Mouse (Mus musculus): Measurements from ENCODE around the gene Proser2. TPM values are rescaled to one million over a fixed set of nuclear protein-coding genes. Genes with fewer than 3 reads are reported as not detected.
"Not testable (repeated sequence)": the region's sequence is repeated elsewhere in the genome, so short reads cannot be mapped to it uniquely, and the experiment has no call there.

The Proser2 gene
- total and polyA plus RNA-seq, 3 experiments = 8.7 to 18.7 (median 15.6) TPM

- no peak for DNase-seq
Measured at GRCm38 (mm10) chr2:6128881-6129280, 1.1 kb downstream of the Proser2 start.

- no peak for DNase-seq
Measured at GRCm38 (mm10) chr2:6128136-6128805, 1.7 kb downstream of the Proser2 start.

DNA sequence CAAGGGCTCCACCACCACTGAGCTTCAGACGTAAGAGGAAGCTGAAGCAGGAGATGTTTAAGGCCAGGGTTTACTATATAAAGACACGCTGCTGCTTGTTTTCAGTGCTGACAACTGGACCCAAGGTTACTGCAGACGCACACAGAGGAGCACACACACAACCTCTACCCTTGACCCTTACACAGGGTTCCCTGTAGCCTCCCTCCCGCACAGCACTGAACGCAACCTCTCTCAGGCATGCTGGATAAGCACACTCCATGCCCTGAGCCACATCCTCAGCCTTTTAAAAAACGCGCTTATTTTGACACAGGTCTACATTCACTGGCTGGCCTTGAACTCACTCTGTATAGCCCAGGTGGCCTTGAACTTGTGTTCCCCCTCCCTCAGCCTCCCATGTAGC lies 7.0 kb downstream of the Proser2 start:
- DNase-seq = peak; percentile 56

- DNase-seq = no peak
Measured at GRCm38 (mm10) chr2:6121091-6121490, 8.9 kb downstream of the Proser2 start.

DNA sequence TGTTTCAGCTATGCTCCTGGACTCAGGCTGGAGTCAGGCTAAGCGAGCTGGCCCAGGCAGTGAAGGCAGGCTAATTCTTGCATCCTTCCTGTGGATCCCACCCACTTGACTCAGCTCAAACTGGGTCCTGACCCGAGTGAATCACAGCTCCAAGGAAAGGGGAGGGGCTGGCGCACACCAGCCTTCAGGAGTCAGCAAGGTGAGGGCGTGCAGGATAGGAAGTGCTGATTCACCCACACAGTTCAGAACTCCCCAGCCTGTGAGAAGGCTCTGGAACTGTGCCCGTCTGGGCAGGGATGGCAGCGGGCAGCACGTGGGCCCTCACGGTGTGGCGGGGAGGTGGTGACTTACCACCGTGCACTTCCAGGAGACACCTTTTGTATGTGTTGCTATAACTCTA lies 11.8 kb downstream of the Proser2 start:
- DNase-seq = peak; percentile 90

DNA sequence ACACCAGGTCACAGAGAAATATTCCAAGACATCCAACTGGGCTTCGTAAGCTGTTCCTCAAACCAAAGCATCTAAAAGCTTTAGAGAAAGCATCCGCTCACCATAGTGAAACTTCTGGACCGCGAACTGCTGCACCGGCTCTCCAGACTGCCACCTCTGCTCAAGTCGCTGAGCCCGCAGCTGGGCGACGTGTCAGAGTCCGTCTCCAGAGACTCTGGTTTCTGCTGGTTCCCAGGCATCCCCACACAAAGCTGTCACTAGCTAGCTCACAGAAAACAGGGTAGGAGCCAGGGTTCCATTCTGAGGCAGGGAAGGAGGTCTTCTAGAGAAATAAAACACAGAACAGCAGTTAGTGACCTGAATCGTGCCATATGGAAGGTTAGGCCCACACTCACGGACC lies 16.2 kb downstream of the Proser2 start:
- no peak for DNase-seq

GRCm38 (mm10) chr2:6112619-6113018 lies 17.4 kb downstream of the Proser2 start:
- no peak for DNase-seq

DNA sequence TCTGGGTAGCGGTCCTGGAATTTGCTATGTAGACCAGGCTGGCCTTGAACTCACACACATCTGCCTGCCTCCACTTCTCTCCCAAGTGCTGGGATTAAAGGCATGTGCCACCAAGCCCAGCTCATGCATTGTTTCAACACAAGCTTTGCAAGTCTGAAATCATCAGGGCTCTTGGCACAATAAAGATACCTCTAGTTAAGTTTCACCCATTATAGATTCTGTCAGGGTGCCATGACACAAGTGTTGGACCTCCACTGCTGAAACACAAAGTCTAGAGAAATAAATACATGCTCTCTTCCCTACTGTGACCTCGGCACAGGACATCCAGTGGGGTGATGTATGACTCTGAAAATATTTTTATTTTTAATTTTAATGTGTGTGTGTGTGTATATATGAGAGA lies 24.6 kb downstream of the Proser2 start:
- DNase-seq = no peak

- no peak for DNase-seq
Measured at GRCm38 (mm10) chr2:6100755-6101154, 29.3 kb downstream of the Proser2 start.

DNA sequence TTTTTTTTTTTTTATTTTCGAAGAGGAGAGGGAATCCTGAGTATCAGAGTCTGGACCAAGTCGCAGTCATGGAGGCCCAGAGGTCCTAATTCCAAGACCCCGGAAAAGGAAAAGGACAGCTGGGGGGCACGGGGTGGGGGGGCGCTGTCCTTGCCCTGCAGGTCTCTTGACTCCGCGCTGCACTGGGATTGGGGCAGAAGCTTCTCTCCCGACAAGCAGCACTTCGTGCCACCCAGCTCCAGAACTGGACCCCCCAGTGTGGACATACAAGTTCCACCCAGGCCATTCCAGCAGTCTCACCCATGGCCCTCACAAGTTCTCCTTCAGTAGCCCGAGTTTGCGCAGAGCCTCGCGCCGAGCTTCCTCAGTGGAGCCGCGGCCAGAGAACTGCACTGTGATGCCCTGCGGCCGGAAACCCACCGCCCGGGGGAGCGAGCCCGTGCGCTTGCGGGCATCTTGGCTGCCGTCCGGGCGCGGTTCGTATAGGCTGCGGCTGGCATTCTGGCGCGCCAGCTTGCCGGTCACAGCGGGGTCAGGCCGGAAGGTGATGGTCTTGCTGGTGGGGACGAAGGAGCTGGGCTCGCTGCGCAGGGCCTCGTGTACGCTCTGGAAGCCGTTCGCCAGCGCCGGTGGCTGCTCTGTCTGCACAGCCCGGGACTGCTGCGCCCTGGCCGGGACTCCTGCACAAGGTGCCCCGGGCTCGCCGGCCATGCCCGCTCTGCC lies 29.8 kb downstream of the Proser2 start:
- peak; percentile 28 for DNase-seq

DNA sequence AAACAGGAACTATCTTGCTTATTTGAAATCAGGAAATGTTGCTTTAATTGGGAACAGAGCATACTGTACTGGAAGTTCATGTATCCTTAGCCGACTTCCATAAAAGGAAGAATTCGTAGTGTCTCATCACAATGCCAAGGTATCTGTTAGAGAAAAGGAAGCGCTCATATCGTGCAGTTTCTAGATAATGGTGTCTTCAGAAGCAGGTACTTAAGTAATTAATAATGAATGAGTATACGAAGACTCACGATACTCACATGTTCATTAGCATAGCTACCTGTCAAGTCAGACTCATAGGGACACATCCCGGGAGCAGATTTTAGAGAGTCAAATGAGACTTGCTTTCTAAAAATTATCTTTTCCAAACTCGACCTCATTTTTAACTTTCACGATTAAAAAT lies 30.6 kb downstream of the Proser2 start:
- no peak for DNase-seq

DNA sequence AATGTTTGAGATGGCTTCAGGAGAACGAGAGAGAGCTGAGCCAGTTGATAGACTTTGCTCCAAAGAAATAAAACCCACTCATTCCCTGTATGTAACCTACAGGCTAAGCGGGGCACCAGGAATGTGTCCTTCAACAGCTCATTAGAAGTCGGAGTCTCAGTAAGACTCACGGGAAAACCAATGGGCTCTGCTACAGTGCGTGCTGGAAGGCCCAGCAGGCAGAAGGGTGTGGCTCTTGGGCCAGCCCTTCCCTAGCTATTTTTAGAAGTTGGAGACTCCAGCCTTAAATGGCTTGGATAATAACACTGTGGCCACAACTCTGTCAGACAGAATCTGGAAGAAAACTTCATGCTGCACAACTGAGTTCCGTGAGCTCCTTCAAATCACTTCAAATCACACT lies 31.1 kb downstream of the Proser2 start:
- no peak for DNase-seq

DNA sequence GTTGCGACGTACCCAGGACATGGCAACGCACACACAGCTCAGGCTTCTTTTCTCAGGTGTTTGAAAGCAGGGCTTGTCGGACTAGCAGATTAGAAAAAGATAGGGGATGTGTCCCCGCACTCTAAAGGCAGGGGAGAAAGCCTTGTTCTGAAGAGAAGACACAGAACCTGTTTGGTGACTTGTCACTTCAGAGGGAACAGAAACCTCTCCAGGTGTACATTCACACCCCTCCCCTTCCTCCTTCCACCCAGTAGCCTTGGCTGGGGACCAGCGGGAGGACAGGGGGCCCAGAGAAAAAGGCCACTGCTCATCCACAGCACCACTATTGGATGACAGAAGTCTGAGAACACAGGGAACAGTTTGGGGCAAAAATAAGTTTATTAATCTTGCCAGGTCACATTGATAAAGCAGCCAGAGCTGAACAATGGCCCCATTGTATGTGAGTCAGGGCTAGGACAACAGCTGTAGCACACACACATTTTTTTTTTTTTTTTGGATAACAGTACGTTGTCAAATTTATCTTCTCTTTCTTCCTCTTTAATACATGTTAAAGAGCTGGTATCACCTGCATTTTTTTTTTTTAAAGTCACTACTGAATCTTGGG lies 32.8 kb downstream of the Proser2 start:
- DNase-seq = no peak

DNA sequence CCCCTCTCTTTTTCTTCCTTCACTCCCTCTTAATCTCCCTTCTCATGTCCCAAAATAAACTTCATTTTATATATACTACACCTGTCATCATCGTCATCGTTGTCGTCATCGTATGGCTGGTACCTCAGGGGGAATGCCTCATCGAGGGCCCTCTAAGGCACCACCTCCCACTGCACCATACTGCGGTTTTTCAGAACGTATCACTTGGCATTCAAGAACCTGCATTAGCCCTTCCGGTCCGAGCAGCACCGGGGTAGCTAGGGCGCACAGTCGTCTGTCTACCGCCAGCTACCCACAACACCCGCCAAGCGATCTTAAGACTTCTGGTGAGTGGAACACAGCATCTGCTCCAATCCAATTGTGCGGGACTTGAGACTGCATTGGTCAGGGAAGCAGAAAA lies 40.1 kb downstream of the Proser2 start:
- not testable (repeated sequence) for DNase-seq

GRCm38 (mm10) chr2:6087151-6087550 lies 42.9 kb downstream of the Proser2 start:
- peak; percentile 84 for DNase-seq

DNA sequence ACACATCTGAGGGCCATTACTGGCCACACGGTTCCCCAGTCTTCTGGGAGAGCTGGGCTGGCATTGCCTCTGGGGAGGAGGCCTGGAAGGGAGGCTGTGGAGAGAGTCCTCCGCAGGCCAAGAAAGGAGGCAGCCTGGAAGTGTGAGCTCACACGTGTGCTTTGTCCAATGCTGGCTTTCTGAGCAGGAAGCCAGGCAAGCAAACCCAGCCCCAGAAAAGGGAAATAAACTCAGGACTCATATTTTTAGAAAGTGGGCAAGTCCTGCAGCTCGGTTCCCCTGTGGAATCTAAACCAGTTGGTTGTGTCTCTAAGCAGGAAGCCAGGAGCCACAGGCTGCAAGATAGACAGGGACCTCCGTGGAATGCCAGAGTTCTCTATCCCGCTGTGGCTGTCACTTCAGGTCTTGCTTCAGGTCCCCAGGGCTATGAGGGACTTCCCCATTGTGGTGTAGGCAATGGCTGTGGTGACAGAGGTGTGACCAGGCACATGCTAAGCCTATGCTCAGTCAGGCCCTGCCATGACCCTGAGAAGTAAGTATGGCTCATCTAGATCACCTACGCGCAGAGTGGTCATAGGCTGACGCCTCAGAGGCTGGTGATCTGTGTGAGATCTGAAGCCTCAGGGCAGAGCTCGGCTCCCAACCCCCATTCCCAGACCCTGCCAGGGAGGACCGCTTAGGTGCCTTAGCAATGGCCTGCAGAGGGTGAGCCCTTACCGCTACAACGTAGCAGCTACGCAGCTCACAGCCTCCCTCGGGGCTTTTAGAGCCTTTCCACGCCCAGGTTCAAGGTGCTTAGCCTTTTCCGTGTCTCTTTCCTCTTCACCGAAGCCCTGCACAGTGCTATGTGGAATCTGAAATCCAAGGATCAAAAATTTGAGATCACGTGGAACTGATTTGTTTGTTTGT lies 44.1 kb downstream of the Proser2 start:
- DNase-seq = no peak

DNA sequence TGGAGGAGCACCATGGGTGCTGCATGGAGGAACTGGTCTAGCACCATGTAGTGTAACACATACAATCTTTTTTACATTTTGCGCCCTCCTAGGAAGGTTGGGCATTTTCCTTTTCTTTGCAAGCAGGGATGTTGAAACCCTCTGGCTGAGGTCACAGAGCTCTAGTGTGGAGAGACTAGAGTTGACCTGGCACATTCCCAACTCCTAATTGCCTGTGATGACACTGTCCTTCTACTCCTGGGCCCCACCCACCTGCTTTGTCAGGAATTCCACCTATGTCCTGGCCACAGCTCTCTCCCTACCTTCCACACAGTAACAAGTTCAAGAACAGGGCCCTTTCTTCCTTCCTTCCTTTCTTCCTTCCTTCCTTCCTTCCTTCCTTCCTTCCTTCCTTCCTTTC lies 46.3 kb downstream of the Proser2 start:
- DNase-seq = peak; percentile 67

- DNase-seq = no peak
Measured at GRCm38 (mm10) chr2:6082615-6083014, 47.4 kb downstream of the Proser2 start.

DNA sequence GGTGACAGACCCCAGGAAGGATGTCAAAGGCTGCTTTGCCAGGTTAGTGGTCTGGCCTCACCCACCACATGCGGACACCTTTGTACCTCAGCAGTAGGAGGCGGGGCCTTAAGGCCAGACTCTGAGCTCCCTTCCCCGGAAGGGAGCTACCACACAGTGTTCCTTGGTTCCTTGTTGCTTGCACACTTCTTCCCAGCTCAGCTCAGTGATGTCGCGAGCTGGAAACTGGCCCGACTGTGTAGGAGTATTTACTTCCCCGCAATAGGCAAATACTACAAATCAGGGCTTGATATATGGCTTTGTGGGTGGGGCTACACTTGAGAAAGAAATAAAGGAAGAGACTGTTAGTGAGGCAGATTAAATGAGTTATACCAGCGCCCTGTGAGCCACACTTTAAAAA lies 48.9 kb downstream of the Proser2 start:
- DNase-seq = no peak

DNA sequence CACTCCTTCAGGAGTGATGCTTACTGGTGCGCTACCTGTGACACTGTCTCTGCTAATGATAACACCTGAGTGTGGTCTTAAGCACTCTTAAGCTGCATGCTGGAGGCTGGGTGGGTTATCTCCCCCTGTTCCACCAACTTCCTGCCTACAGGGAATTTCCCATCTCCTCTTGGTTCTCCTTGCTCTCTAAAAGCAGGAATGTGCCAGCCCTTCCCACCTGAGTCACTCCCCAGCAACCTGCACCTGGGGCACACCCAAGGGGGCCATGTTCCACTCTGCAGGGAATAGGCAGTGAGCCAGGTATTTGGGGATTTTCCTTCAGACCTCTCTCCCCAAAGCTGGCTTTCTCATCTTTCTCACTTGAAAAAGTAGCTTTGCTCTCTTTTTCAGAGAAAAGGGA lies 50.0 kb downstream of the Proser2 start:
- DNase-seq = no peak

GRCm38 (mm10) chr2:6075530-6075896 lies 54.5 kb downstream of the Proser2 start:
- no peak for DNase-seq

DNA sequence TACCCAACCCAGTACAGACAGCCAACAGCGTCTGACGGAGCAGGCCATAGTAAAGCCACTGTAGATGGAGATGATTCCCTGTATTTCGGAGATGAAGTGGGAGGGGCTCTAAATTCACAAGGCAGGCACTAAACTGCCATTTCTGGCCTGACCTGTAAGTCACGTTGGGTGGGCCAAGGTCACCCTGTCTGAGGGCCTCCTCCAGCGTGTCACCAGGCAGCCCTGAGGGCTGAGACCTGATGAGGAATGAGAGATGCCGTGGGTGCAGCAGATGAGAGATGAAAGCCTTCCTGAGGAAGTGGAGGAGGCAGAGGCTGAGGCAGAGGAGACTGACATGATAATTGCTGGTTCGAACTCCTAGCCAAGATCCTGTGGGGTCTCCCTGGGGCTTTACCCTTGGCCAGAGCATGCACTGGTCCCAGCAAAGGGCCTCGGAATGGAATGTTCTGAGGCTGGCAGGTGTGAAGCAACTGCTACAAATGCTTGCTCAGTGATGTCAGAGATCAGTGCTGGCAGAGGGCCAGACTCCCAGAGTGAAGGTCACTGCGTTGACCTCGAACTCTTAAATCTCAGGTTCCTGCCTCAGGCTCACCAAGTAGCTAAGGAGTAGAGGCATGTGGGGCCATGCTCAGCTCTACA lies 55.0 kb downstream of the Proser2 start:
- peak; percentile 82 for DNase-seq

Data from adrenal gland, adult 2 months (tissue).